Mouse (Mus musculus) forebrain, embryonic 10.5 days (tissue): ENCODE measurements around the gene March11. TPM values are rescaled to one million over a fixed set of nuclear protein-coding genes. Genes with fewer than 3 reads are reported as not detected.
A peak's percentile ranks its signal among the peaks of the same experiment; 100 is the strongest.

ENCODE experiments used
- DNase-seq: peaks from one replicate; pipeline ENCODE4 v3.0.0-alpha.2; 2017; ENCODE audit warnings: low spot score; ENCODE audit errors: extremely low spot score
- H3K27ac ChIP-seq: fragments of 300-500 bp; sonication (generic); 2 replicates; pipeline ENCODE4 v1.5.1; 2016; ENCODE audit warnings: mild to moderate bottlenecking
- H3K27me3 ChIP-seq: fragments of 300-500 bp; sonication (generic); 2 replicates; pipeline ENCODE4 v1.6.1; 2016; ENCODE audit warnings: mild to moderate bottlenecking; ENCODE audit not compliant: poor library complexity, severe bottlenecking
- H3K36me3 ChIP-seq: fragments of 300-500 bp; sonication (generic); replicated peaks from 2 replicates; pipeline ENCODE4 v1.6.1; 2016; ENCODE audit warnings: mild to moderate bottlenecking, moderate library complexity
- H3K4me1 ChIP-seq: fragments of 300-500 bp; sonication (generic); 2 replicates; pipeline ENCODE4 v1.6.1; 2016
- H3K4me3 ChIP-seq: fragments of 300-500 bp; sonication (generic); 2 replicates; pipeline ENCODE4 v1.5.1; 2016; ENCODE audit warnings: mild to moderate bottlenecking, moderate library complexity
- H3K9me3 ChIP-seq: fragments of 300-500 bp; sonication (generic); 2 replicates; pipeline ENCODE4 v1.6.1; 2016; ENCODE audit warnings: mild to moderate bottlenecking, moderate library complexity
- WGBS: fragments of 180-500 bp; shearing (Covaris S2); methylation state at CpG from one replicate; pipeline ENCODE4 v1.1.7; 2016; 5-methylcytosine and 5-hydroxymethylcytosine counted together
- polyA plus RNA-seq: library from polyadenylated mRNA; unstranded; fragments of >200 nt; fragmentation: Nextera tagmentation; extraction: Ambion mirVana; gene quantifications from 2 replicates; pipeline ENCODE4 v1.2.1, GENCODE M21; 2016

March11 gene
- 0.35 and 0.41 TPM in 2 replicates for polyA plus RNA-seq

DNA sequence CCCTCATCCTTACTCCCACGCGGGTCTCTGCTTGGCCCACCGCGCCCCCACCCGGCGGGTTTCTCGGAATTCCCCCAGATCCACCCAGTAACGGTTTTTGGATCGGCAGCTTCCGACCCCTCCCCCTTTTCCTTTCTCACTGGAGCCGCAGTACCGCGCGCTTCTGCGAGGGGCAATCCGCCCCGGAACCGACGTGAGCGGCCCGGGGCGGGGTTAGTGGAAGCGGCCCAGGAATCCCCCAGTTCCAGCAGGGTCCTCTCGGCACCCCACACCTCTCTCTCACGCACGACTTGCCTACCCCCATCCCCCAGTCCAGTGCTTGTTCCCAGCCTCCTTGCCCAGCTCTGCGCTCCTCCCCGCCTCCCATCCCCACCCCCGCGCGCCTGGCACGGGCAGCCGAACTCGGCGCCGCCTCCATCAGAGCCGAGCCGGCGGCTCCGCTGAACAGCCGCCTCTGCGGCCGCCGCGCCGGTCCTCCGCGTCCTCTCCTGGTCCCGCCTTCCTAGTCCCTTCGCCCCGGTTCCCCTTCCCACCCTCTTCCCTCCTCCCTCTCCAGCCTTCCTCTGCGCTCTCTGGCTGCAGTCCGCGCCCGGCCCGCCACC is at the start of gene March11:
TSS of gene March11 (plus strand) at position 420 of the 602 bp plus-strand sequence.
- Histone ChIP-seq H3K36me3 (no peaks in the 10 kb centered on the region), H3K27ac (peak within 1 kb of the TSS; percentile 77), H3K9me3 (no peaks in the 10 kb centered on the region), H3K27me3 (peaks cover 32% of the 10 kb centered on the region), H3K4me1 (peaks cover 19% of the 10 kb centered on the region), H3K4me3 (peak within 1 kb of the TSS; percentile 75)
- WGBS: under 1% methylated on average over 56 of the region's 56 CpGs
- DNase-seq: peak; percentile 66

DNA sequence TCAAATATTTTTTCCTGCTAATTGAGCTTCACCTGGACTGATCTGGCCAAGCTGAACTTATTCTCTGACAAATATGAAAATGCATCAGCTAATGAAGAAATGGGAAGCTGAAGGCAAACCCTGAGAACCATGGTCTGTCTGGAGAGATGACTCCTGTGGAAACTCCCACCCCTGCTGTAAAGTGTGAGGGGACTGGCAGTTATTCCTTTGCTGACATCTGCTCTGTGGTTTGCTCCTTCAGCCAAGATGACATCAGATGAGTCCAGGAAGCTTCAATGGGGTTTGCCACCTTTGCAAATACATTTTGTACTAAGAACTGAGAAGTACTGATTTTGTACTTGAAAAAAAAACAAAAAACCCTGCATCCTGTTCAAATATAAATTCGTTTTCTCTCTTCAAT is 46.5 kb upstream of the March11 start:
- 71% methylated on average over 1 of the region's 1 CpGs for WGBS
- Histone ChIP-seq H3K9me3 (no peaks in the 10 kb centered on the region), H3K36me3 (no peaks in the 10 kb centered on the region), H3K4me3 (no peak overlapping the region), H3K27ac (no peak overlapping the region), H3K27me3 (no peaks in the 10 kb centered on the region), H3K4me1 (no peaks in the 10 kb centered on the region)
- no peak for DNase-seq

DNA sequence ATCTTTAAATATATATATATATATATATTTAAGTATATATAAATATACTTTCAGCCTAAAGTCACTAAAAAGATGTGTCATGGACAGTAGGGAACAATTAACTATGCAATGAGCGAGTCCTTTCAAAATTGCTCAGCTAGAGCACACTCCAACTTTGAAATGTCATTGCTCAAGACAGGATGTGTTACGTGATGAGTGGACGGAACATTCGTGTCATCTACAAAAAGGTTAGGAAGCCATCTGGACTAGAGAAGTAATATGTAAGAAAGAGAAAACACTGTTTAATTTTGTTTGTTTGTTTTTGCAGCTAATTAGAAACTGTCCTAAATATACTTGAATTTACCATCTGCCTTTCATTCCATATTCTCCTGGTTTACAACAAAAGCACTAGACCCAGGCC is 39.3 kb upstream of the March11 start:
- Histone ChIP-seq H3K9me3 (no peaks in the 10 kb centered on the region), H3K36me3 (no peaks in the 10 kb centered on the region), H3K4me1 (no peaks in the 10 kb centered on the region), H3K4me3 (no peak overlapping the region), H3K27me3 (no peaks in the 10 kb centered on the region), H3K27ac (no peak overlapping the region)
- 97% methylated on average over 4 of the region's 4 CpGs for WGBS
- no peak for DNase-seq

DNA sequence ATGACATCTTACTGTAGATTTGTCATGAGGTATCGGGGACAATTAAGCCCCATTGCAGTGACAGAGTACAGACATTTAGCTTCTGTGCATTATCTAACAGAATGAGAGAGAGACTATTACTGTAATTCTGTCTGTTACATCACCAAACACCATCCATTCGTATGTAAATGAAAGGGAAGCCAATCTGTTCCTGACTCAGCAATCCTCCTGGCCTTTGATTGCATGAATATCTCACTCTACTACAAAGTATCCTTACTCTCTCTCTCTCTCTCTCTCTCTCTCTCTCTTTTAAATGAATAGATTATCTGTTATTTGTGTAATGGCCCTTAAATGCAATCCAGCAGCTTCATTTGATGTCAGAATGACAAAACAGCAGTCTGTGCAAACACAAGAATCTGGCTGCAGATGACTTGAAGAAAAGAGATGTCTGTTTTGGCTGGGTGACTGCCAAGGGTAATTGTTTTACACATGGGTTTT is 32.8 kb upstream of the March11 start:
- 89% methylated on average over 2 of the region's 2 CpGs for WGBS
- no peaks in the 10 kb centered on the region for H3K4me1 ChIP-seq

DNA sequence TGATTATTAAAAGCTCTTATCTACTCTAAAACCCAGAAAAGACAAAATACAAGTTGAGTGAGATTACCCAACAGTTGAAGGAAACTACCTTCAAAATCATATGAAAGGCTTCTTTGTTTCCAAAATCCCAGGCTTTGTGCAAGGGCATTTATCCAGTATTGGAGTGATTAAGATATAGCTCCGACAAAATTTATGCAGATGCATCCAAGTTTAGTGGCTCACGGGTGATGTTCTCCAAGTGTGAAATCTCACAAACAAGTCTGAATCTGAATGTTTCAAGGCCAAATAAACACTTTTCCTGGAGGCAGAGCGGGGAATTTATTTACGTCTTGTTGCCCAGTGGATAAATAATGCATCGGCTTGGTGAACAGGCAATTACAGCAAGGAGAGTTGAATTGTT is 32.2 kb upstream of the March11 start:
- WGBS: 89% methylated on average over 5 of the region's 5 CpGs
- Histone ChIP-seq H3K36me3 (no peaks in the 10 kb centered on the region), H3K4me1 (no peaks in the 10 kb centered on the region), H3K9me3 (no peaks in the 10 kb centered on the region), H3K4me3 (no peak overlapping the region), H3K27me3 (no peaks in the 10 kb centered on the region), H3K27ac (no peak overlapping the region)
- DNase-seq: no peak

More for the DNA sequence above, 32.8 kb upstream of the March11 start:
- Histone ChIP-seq H3K4me3 (no peak overlapping the region), H3K36me3 (no peaks in the 10 kb centered on the region), H3K9me3 (no peaks in the 10 kb centered on the region), H3K27me3 (no peaks in the 10 kb centered on the region), H3K27ac (no peak overlapping the region)
- DNase-seq: no peak

DNA sequence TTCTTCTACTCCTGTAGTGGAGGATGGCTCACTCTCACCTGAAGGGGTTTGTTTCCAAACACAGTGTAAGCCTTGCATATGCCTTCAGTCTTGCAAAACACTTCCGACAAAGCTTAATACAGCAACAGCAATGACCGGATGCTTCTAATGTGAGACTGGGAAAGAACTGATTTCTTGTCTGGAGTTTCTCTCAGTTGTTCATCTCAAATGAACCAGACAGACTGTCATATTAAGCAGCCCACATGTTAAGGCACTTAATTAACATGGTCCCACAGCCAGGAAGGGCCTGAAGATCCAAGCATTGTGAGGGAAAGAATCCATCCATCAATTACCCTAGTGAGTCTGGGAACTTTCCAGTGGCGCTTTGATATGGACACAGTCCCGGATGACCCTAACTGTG is 17.0 kb upstream of the March11 start:
- no peak for DNase-seq
- WGBS: 87% methylated on average over 4 of the region's 4 CpGs

DNA sequence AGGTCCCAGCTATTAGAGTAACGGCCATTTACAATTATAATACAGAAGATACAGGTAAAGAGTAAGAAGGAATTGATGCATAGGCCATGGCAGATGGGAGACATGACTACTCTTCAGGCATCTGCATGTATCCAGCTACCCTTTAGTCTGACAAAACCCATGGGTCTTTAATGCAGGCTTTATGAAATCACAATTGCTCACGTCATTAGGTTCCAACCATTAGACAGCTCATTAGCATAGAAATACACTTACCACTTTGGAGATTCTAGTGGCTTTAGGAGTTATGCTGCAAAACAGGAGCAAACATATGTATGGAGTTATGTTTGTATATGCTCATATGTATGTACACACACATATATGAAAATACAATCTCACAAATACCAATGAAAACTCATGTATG is 16.0 kb upstream of the March11 start:
- Histone ChIP-seq H3K4me1 (no peaks in the 10 kb centered on the region), H3K27me3 (no peaks in the 10 kb centered on the region), H3K36me3 (no peaks in the 10 kb centered on the region), H3K4me3 (no peak overlapping the region), H3K9me3 (no peaks in the 10 kb centered on the region), H3K27ac (no peak overlapping the region)
- no peak for DNase-seq
- WGBS: 86% methylated on average over 2 of the region's 2 CpGs

More for the DNA sequence above, 17.0 kb upstream of the March11 start:
- H3K27ac ChIP-seq: no peak overlapping the region
- H3K27me3 ChIP-seq: no peaks in the 10 kb centered on the region
- no peaks in the 10 kb centered on the region for H3K36me3 ChIP-seq
- H3K4me1 ChIP-seq: no peaks in the 10 kb centered on the region
- H3K9me3 ChIP-seq: no peaks in the 10 kb centered on the region
- no peak overlapping the region for H3K4me3 ChIP-seq

DNA sequence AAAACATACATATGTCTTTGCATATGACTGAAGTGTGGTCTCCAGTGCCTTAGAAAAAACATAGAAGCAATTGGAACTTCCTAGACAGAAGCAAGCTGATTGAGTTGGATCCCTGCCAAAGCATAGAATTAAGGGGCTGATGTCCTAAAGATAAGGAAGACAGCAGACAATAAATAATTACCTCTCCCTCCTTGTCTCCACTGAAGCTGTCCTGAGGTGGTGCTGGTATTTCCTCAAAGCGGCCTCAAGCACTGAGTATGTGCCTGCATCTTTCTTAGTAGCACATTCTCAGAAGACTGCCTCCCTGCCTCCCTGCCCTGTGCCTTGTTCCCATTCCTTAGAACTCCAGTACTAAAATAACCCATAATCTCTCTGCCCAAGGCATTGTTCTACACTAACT is 15.6 kb upstream of the March11 start:
- Histone ChIP-seq H3K9me3 (no peaks in the 10 kb centered on the region), H3K36me3 (no peaks in the 10 kb centered on the region), H3K27ac (no peak overlapping the region), H3K27me3 (no peaks in the 10 kb centered on the region), H3K4me3 (no peak overlapping the region), H3K4me1 (no peaks in the 10 kb centered on the region)
- 79% methylated on average over 1 of the region's 1 CpGs for WGBS
- DNase-seq: no peak

DNA sequence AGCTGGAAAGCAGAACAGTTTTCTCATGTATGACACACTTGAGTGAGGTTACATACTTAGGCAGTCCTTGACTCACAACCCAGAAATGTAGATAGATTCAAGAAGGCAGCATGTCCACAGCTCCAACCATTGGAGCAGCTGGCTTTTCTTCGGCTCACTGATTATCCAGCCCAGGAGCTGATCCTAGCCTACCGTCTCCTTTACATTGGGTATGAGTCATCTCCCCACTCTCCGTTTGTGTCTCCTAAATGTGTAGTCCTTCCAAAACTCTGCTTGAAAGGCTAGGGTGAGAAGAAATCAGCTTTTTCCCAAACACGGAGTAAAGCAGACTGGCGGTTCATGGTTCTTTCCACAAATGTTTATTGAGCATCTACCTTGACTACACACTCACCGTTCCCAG is 10.2 kb upstream of the March11 start:
- Histone ChIP-seq H3K36me3 (no peaks in the 10 kb centered on the region), H3K4me1 (no peaks in the 10 kb centered on the region), H3K27me3 (no peaks in the 10 kb centered on the region), H3K4me3 (no peak overlapping the region), H3K9me3 (no peaks in the 10 kb centered on the region), H3K27ac (no peak overlapping the region)
- no peak for DNase-seq
- WGBS: 95% methylated on average over 6 of the region's 6 CpGs

DNA sequence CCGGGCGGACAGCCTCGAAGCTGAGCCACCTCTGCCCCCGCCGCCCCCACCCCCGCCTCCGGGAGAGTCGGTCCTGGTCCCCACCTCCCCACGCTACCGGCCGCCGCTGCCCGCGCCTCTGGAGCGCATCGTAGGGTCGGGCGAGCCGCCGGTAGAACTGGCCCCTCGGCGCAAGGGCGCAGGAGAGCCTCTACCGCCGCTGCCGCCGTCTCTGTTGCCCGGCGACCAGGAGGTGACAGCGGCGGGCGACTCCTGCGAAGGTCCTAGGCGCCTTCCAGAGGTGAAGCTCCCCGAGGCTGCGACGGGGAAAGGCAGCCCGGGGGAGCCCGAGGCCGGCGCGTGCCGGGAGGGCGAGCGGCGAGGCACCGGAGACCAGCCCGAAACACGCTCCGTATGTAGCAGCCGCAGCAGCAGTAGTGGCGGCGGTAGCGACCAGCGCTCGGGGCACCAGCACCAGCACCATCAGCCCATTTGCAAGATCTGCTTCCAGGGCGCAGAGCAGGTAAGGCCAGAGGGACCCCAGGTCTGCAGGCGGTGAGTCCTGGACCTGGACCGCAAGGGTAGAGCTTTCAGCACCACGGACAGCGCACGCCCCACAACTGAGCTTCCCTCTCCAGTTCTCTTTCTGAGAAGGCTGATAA is 563 bp downstream of the March11 start:
- Histone ChIP-seq H3K9me3 (no peaks in the 10 kb centered on the region), H3K4me3 (peak overlapping the region; percentile 75), H3K27me3 (peaks cover 32% of the 10 kb centered on the region), H3K27ac (peak overlapping the region; percentile 77), H3K36me3 (no peaks in the 10 kb centered on the region), H3K4me1 (peaks cover 19% of the 10 kb centered on the region)
- WGBS: under 1% methylated on average over 61 of the region's 62 CpGs
- peak; percentile 79 for DNase-seq

DNA sequence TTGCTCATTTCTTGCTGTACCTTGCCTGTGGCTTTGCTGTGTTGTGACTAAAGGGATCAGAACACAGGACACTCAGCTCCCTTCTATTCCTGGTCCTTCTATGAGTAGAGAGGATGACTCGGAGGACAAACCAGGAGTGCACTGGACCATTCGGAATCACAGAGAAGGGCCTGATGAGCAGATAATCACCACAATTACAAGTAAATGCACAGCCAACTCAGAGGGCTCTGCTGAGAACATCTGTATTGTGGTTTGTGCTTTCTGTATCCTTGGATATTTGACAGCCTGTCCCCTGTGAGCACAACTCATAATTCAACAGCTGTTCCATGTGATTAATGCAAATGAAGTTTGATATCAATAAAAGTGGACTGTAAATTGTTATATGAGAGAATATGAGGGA is 11.0 kb downstream of the March11 start:
- Histone ChIP-seq H3K9me3 (no peaks in the 10 kb centered on the region), H3K4me3 (no peak overlapping the region), H3K27me3 (no peaks in the 10 kb centered on the region), H3K4me1 (no peaks in the 10 kb centered on the region), H3K36me3 (no peaks in the 10 kb centered on the region), H3K27ac (no peak overlapping the region)
- no peak for DNase-seq
- WGBS: 82% methylated on average over 2 of the region's 2 CpGs

DNA sequence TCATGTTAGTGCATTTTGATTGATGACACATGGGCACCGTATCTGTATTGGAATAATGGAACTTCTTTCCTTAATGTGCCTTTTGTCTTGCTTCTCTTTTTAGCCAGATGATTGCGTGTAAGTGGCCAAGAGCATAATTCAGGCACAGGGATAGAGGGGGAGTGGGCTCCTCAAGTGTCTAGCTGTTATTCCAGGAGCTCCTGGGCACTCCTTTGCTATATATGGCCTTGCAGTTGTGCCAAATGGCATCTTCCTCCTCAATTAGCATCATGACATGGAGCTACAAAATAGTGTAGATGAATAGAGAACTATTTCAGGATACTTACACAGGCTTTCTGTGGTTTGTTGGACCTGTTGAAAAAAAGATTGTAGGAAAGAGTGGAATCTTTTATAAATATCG is 11.6 kb downstream of the March11 start:
- WGBS: 85% methylated on average over 3 of the region's 3 CpGs
- DNase-seq: no peak
- Histone ChIP-seq H3K4me1 (no peaks in the 10 kb centered on the region), H3K4me3 (no peak overlapping the region), H3K27ac (no peak overlapping the region), H3K27me3 (no peaks in the 10 kb centered on the region), H3K9me3 (no peaks in the 10 kb centered on the region), H3K36me3 (no peaks in the 10 kb centered on the region)

DNA sequence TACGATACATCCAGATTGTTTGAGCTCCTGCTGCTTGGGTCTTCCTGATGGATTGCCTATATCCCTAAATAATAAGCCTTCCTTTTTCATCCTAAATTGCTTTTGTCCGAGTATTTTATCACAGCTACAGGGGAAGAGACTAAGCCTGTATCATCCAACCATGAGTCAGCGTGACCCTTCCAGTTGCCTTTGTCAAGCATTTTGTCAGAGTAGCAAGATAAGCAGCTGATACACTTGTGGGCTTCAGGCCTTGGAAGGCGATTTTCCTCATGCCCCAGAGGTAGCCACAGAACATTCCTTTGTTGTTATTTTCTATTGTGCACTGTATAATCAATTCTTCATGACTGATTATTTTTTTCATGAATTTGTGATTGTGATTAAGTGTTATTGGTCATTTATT is 14.0 kb downstream of the March11 start:
- Histone ChIP-seq H3K27ac (no peak overlapping the region), H3K9me3 (no peaks in the 10 kb centered on the region), H3K4me1 (no peaks in the 10 kb centered on the region), H3K27me3 (no peaks in the 10 kb centered on the region), H3K4me3 (no peak overlapping the region), H3K36me3 (no peaks in the 10 kb centered on the region)
- DNase-seq: no peak
- 79% methylated on average over 4 of the region's 4 CpGs for WGBS
